Mouse (Mus musculus) G1E (cell line): ENCODE measurements around the gene Pnrc1. TPM values are rescaled to one million over a fixed set of nuclear protein-coding genes. Genes with fewer than 3 reads are reported as not detected.

Source experiments
- ATAC-seq: 2 replicates; pipeline ENCODE4 v1.8.0; 2016; ENCODE audit warnings: mild to moderate bottlenecking; ENCODE audit not compliant: insufficient number of reproducible peaks, poor library complexity, low FRiP score, severe bottlenecking; ENCODE audit errors: extremely low read depth
- DNase-seq: peaks from one replicate; pipeline ENCODE4 v3.0.0; 2012; ENCODE audit warnings: low spot score
- H3K27me3 ChIP-seq: 2 replicates; pipeline ENCODE4 v1.6.1; 2012; ENCODE audit warnings: mild to moderate bottlenecking, low read length, inconsistent platforms; ENCODE audit not compliant: insufficient read depth
- H3K36me3 ChIP-seq: replicated peaks from 2 replicates; pipeline ENCODE3; 2012; ENCODE audit warnings: mild to moderate bottlenecking, inconsistent platforms
- H3K4me1 ChIP-seq: 2 replicates; pipeline ENCODE4 v1.6.1; 2012; ENCODE audit warnings: low read depth, low read length, inconsistent platforms, mixed read lengths; ENCODE audit not compliant: insufficient read depth
- H3K4me3 ChIP-seq: 2 replicates; pipeline ENCODE4 v1.5.1; 2012; ENCODE audit warnings: low read depth, mild to moderate bottlenecking, inconsistent platforms, low read length, moderate library complexity, mixed read lengths
- H3K9me3 ChIP-seq: replicated peaks from 2 replicates; pipeline ENCODE4 v1.6.1; 2012; ENCODE audit warnings: inconsistent platforms
- CTCF ChIP-seq: IDR thresholded peaks from 2 replicates; pipeline ENCODE4 v1.5.1; 2012; ENCODE audit warnings: low read depth, low read length, inconsistent platforms, mixed read lengths
- GATA1 ChIP-seq: IDR thresholded peaks from 2 replicates; pipeline ENCODE4 v1.6.1; 2012; ENCODE audit warnings: borderline replicate concordance, low read length, inconsistent platforms, mixed read lengths
- GATA2 ChIP-seq: IDR thresholded peaks from 2 replicates; pipeline ENCODE4 v1.6.1; 2012; ENCODE audit warnings: low read depth, low read length, inconsistent platforms, borderline replicate concordance
- POLR2AphosphoS5 ChIP-seq: IDR thresholded peaks from 2 replicates; pipeline ENCODE4 v1.6.1; 2012; ENCODE audit warnings: low read depth, low read length, inconsistent platforms; ENCODE audit not compliant: insufficient replicate concordance
- TAL1 ChIP-seq: conservative IDR thresholded peaks from 2 replicates; pipeline ENCODE4 v1.6.1; 2012; ENCODE audit warnings: low read depth, low read length, inconsistent platforms, mixed read lengths
- polyA plus RNA-seq: library from polyadenylated mRNA; stranded (reverse); fragments of >175 nt; gene quantifications from 2 replicates; pipeline ENCODE4 v1.2.3, GENCODE M21; 2012
- total RNA-seq, 2 experiments: library from RNA; stranded (forward) in 1 of 2; stranded (reverse) in 1 of 2; fragments of 200-1000 nt in 1 of 2; fragments of >200 nt in 1 of 2; fragmentation: Nextera tagmentation in 1 of 2; gene quantifications; 2 replicates each; pipeline ENCODE4 v1.2.3; 2014 to 2017

Gene Pnrc1
- total and polyA plus RNA-seq, 3 experiments: 93.8 to 160 (median 97.7) TPM

GRCm38 (mm10) chr4:33243016-33243758 is 46.8 kb downstream of the Pnrc1 start:
- Histone ChIP-seq H3K4me3 (no peak overlapping the region; the same call in 1 of the 2 replicates), H3K9me3 (no peaks in the 10 kb centered on the region; the same call in 1 of the 2 replicates), H3K27me3 (no peaks in the 10 kb centered on the region), H3K36me3 (peaks cover 42% of the 10 kb centered on the region), H3K4me1 (peaks cover 52% of the 10 kb centered on the region)
- DNase-seq (peak; percentile 34), ATAC-seq (0 out of 2 replicates have a peak, but pooled peaks have one; percentile 4)
- TF ChIP-seq GATA2 (no peak), TAL1 (peak; percentile 24; the same call in 1 of the 2 replicates)

GRCm38 (mm10) chr4:33242536-33242935 is 47.4 kb downstream of the Pnrc1 start:
- peak; percentile 21 for DNase-seq
- H3K4me3 ChIP-seq: no peak overlapping the region; the same call in 1 of the 2 replicates
- peaks cover 42% of the 10 kb centered on the region for H3K36me3 ChIP-seq
- H3K4me1 ChIP-seq: peaks cover 52% of the 10 kb centered on the region
- no peaks in the 10 kb centered on the region; the same call in 1 of the 2 replicates for H3K9me3 ChIP-seq
- no peak; the same call in none of the 2 replicates for TF ChIP-seq TAL1
- TF ChIP-seq GATA1: no peak
- no peak for TF ChIP-seq CTCF
- no peak for TF ChIP-seq GATA2
- TF ChIP-seq POLR2AphosphoS5: no peak
- no peaks in the 10 kb centered on the region for H3K27me3 ChIP-seq
- ATAC-seq: peak; percentile 54; the same call in 1 of the 2 replicates

GRCm38 (mm10) chr4:33230881-33231280 is 59.1 kb downstream of the Pnrc1 start:
- Histone ChIP-seq H3K9me3 (no peaks in the 10 kb centered on the region), H3K4me1 (no peaks in the 10 kb centered on the region), H3K4me3 (no peak overlapping the region), H3K27me3 (peaks cover 9% of the 10 kb centered on the region), H3K36me3 (no peaks in the 10 kb centered on the region)
- no peak for DNase-seq
- ATAC-seq: no peak
- TF ChIP-seq CTCF (no peak), POLR2AphosphoS5 (no peak), TAL1 (no peak), GATA2 (no peak), GATA1 (no peak)

GRCm38 (mm10) chr4:33229639-33230038 is 60.3 kb downstream of the Pnrc1 start:
- DNase-seq (no peak), ATAC-seq (no peak)
- Histone ChIP-seq H3K36me3 (no peaks in the 10 kb centered on the region), H3K27me3 (peaks cover 9% of the 10 kb centered on the region), H3K9me3 (no peaks in the 10 kb centered on the region), H3K4me3 (no peak overlapping the region), H3K4me1 (0 out of 2 replicates have a peak, but pooled peaks cover under 1% of the 10 kb centered on the region)
- TF ChIP-seq POLR2AphosphoS5 (no peak), GATA2 (no peak), TAL1 (no peak), CTCF (no peak), GATA1 (no peak)

GRCm38 (mm10) chr4:33227164-33227563 is 62.8 kb downstream of the Pnrc1 start:
- no peak overlapping the region for H3K4me3 ChIP-seq
- H3K4me1 ChIP-seq: 0 out of 2 replicates have a peak, but pooled peaks cover 2% of the 10 kb centered on the region
- H3K9me3 ChIP-seq: no peaks in the 10 kb centered on the region
- DNase-seq (no peak), ATAC-seq (no peak)
- H3K36me3 ChIP-seq: no peaks in the 10 kb centered on the region
- peaks cover 2% of the 10 kb centered on the region; the same call in 1 of the 2 replicates for H3K27me3 ChIP-seq
- TF ChIP-seq GATA1 (no peak), GATA2 (no peak), POLR2AphosphoS5 (no peak), TAL1 (no peak), CTCF (no peak)

- no peak for ATAC-seq
- TF ChIP-seq GATA1: no peak
- TF ChIP-seq GATA2: no peak
- TF ChIP-seq TAL1: no peak
- no peak for TF ChIP-seq POLR2AphosphoS5
- no peak for TF ChIP-seq CTCF
- no peak for DNase-seq
Observed at GRCm38 (mm10) chr4:33224003-33224675, 65.8 kb downstream of the Pnrc1 start.

More at GRCm38 (mm10) chr4:33224003-33224675, 65.8 kb downstream of the Pnrc1 start:
- Histone ChIP-seq H3K9me3 (no peaks in the 10 kb centered on the region), H3K27me3 (no peaks in the 10 kb centered on the region), H3K4me1 (0 out of 2 replicates have a peak, but pooled peaks cover 2% of the 10 kb centered on the region), H3K4me3 (no peak overlapping the region), H3K36me3 (no peaks in the 10 kb centered on the region)
